Comparison of ENCODE assay signal across 8 mouse cellular contexts in genomic region chrX:8206694-8207197, GRCm38 (mm10). TPM values are rescaled to one million over a fixed set of nuclear protein-coding genes. Genes with fewer than 3 reads are reported as not detected.
DNase-seq lines count a peak whose midpoint lies in the region; ATAC-seq and TF ChIP-seq lines count a peak whose summit lies in the region.

No protein-coding gene starts in this region.

- TF ChIP-seq CTCF in spleen, adult 2 months (IDR thresholded peaks at IDR 0.05; ENCODE audit: extremely low read depth, insufficient read depth, insufficient read length, insufficient replicate concordance), result no peak

- no peaks in the 10 kb centered on the region for H3K36me3 ChIP-seq in spleen, adult 2 months (ENCODE audit: control insufficient read depth, insufficient read depth, low read length)
- H3K36me3 ChIP-seq in liver, embryonic 11.5 days (ENCODE audit: control insufficient read depth, insufficient read depth, low read length), result no peaks in the 10 kb centered on the region

- 26% methylated on average over 11 of the region's 11 CpGs for WGBS in spleen, adult 2 months
- WGBS in liver, embryonic 11.5 days, result 11% methylated on average over 11 of the region's 11 CpGs

- TF ChIP-seq POLR2A in spleen, adult 2 months (IDR thresholded peaks at IDR 0.05; ENCODE audit: low read depth, low read length), result no peak

- H3K9me3 ChIP-seq in liver, embryonic 11.5 days (ENCODE audit: control insufficient read depth, low read length), result no peaks in the 10 kb centered on the region

- H3K27me3 ChIP-seq in spleen, adult 2 months (ENCODE audit: control insufficient read depth, insufficient read depth, low read length), result peaks cover 2% of the 10 kb centered on the region; the same call in 1 of the 2 replicates
- peaks cover 3% of the 10 kb centered on the region for H3K27me3 ChIP-seq in liver, embryonic 11.5 days (replicated peaks; ENCODE audit: control insufficient read depth, insufficient read depth, low read length)

- no peak overlapping the region for H3K27ac ChIP-seq in spleen, adult 2 months (ENCODE audit: insufficient read depth, low read length)
- no peak overlapping the region for H3K27ac ChIP-seq in liver, embryonic 11.5 days (ENCODE audit: low read depth, low read length)

- no peak; the same call in 1 of the 2 replicates for ATAC-seq in liver, embryonic 11.5 days (replicated peaks; ENCODE audit: low FRiP score)
- ATAC-seq in activated CD4-positive, CD25-positive, alpha-beta regulatory T cell, adult 4 months, result no peak

- no peak overlapping the region for H3K9ac ChIP-seq in liver, embryonic 11.5 days (ENCODE audit: low read depth, low read length)

- peak; percentile 30 for DNase-seq in embryo, embryonic 10.5 days (ENCODE audit: low spot score)
- DNase-seq in embryo, embryonic 9.5 days (ENCODE audit: extremely low spot score), result no peak
- DNase-seq in spleen, adult 2 months (ENCODE audit: low read depth in 1 of 2, low spot score in 2 of 2), result no peak
- no peak for DNase-seq in spleen, adult 12 weeks (ENCODE audit: low spot score)
- DNase-seq in liver, embryonic 11.5 days (ENCODE audit: low spot score), result no peak
- no peak for DNase-seq in B cell, adult 2 months
- DNase-seq in adrenal gland, postnatal 36 days, result no peak

- H3K4me1 ChIP-seq in spleen, adult 2 months (ENCODE audit: control insufficient read depth, insufficient read depth, insufficient read length), result peaks cover 4% of the 10 kb centered on the region
- no peaks in the 10 kb centered on the region for H3K4me1 ChIP-seq in liver, embryonic 11.5 days (replicated peaks; ENCODE audit: control insufficient read depth, insufficient read depth, low read length)

- H3K4me2 ChIP-seq in liver, embryonic 11.5 days, result peak overlapping the region; percentile 62

- H3K4me3 ChIP-seq in spleen, adult 2 months (ENCODE audit: extremely low read depth, insufficient read depth, insufficient read length), result peak overlapping the region; percentile 44; the same call in 1 of the 2 replicates
- peak overlapping the region; percentile 46 for H3K4me3 ChIP-seq in liver, embryonic 11.5 days (ENCODE audit: low read depth, low read length)

RNA-seq across cellular contexts. Expression of gene Porcn, which starts 0.4 kb away (rescaled TPM):
- 3.7 and 6.9 TPM in 2 replicates for polyA plus RNA-seq in spleen, adult 2 months (2012; rRNA removed)
- polyA plus RNA-seq in liver, embryonic 11.5 days (2014; fragmentation: Nextera tagmentation; extraction: Ambion mirVana), result 2.4 and 2.8 TPM in 2 replicates
- under 1 TPM in 1 of 2 experiments, not detected in 1; 0.38 TPM for polyA plus RNA-seq in activated CD4-positive, CD25-positive, alpha-beta regulatory T cell, adult 4 months (2017; shearing (Covaris generic))
- 1 to 10 TPM; 6.8 to 7.9 TPM for total RNA-seq in adrenal gland, postnatal 36 days (2021)

RNA-seq across cellular contexts. Expression of gene Ebp, which starts 13.4 kb away (rescaled TPM):
- 40.9 and 64.1 TPM in 2 replicates for polyA plus RNA-seq in spleen, adult 2 months (2012; rRNA removed)
- 54.7 and 55.6 TPM in 2 replicates for polyA plus RNA-seq in liver, embryonic 11.5 days (2014; fragmentation: Nextera tagmentation; extraction: Ambion mirVana)
- polyA plus RNA-seq in activated CD4-positive, CD25-positive, alpha-beta regulatory T cell, adult 4 months (2017; shearing (Covaris generic)), result 100 to 1,000 TPM; 129 to 202 TPM
- total RNA-seq in adrenal gland, postnatal 36 days (2021), result 10 to 100 TPM; 57.2 to 94.7 TPM

RNA-seq across cellular contexts. Expression of gene Tbc1d25, which starts 30.8 kb away (rescaled TPM):
- polyA plus RNA-seq in spleen, adult 2 months (2012; rRNA removed), result 13.9 and 16.5 TPM in 2 replicates
- polyA plus RNA-seq in liver, embryonic 11.5 days (2014; fragmentation: Nextera tagmentation; extraction: Ambion mirVana), result 10.5 and 11.1 TPM in 2 replicates
- polyA plus RNA-seq in activated CD4-positive, CD25-positive, alpha-beta regulatory T cell, adult 4 months (2017; shearing (Covaris generic)), result 1 to 10 TPM; 4.1 to 4.5 TPM
- 1 to 10 TPM; 7.7 to 8.0 TPM for total RNA-seq in adrenal gland, postnatal 36 days (2021)

RNA-seq across cellular contexts. Expression of gene Ftsj1, which starts 45.5 kb away (rescaled TPM):
- polyA plus RNA-seq in spleen, adult 2 months (2012; rRNA removed), result 17.0 and 20.3 TPM in 2 replicates
- 59.6 and 62.7 TPM in 2 replicates for polyA plus RNA-seq in liver, embryonic 11.5 days (2014; fragmentation: Nextera tagmentation; extraction: Ambion mirVana)
- 10 to 100 TPM; 16.0 to 21.0 TPM for polyA plus RNA-seq in activated CD4-positive, CD25-positive, alpha-beta regulatory T cell, adult 4 months (2017; shearing (Covaris generic))
- 10 to 100 TPM; 20.6 to 28.8 TPM for total RNA-seq in adrenal gland, postnatal 36 days (2021)
